Mouse (Mus musculus) adipocyte (in vitro differentiated cells): ENCODE measurements around the gene Lrrc38.
A peak's percentile ranks its signal among the peaks of the same experiment; 100 is the strongest.
"Not testable (repeated sequence)": the region's sequence is repeated elsewhere in the genome, so short reads cannot be mapped to it uniquely, and the experiment has no call there.

Experiments
- DNase-seq: peaks from one replicate; pipeline ENCODE4 v3.0.0-alpha.2; 2016; ENCODE audit warnings: low spot score

Gene Lrrc38

GRCm38 (mm10) chr4:143349484-143349906, at the start of gene Lrrc38:
Gene Lrrc38, plus strand, starts transcription at chr4:143349757.
- no peak for DNase-seq

- DNase-seq: no peak
Observed at GRCm38 (mm10) chr4:143300113-143300688, 49.4 kb upstream of the Lrrc38 start.

- no peak for DNase-seq
Observed at GRCm38 (mm10) chr4:143301042-143301441, 48.5 kb upstream of the Lrrc38 start.

- no peak for DNase-seq
Observed at GRCm38 (mm10) chr4:143301875-143302274, 47.7 kb upstream of the Lrrc38 start.

- no peak for DNase-seq
Observed at GRCm38 (mm10) chr4:143302279-143302890, 47.2 kb upstream of the Lrrc38 start.

- DNase-seq: no peak
Observed at GRCm38 (mm10) chr4:143305031-143305430, 44.5 kb upstream of the Lrrc38 start.

GRCm38 (mm10) chr4:143305987-143306772, 43.4 kb upstream of the Lrrc38 start:
- DNase-seq: no peak

GRCm38 (mm10) chr4:143311341-143311740, 38.2 kb upstream of the Lrrc38 start:
- DNase-seq: no peak

- no peak for DNase-seq
Observed at GRCm38 (mm10) chr4:143313299-143313698, 36.3 kb upstream of the Lrrc38 start.

- no peak for DNase-seq
Observed at GRCm38 (mm10) chr4:143324176-143324924, 25.2 kb upstream of the Lrrc38 start.

- DNase-seq: no peak
Observed at GRCm38 (mm10) chr4:143324925-143325624, 24.5 kb upstream of the Lrrc38 start.

GRCm38 (mm10) chr4:143325625-143325941, 24.0 kb upstream of the Lrrc38 start:
- DNase-seq: peak; percentile 53

- peak; percentile 4 for DNase-seq
Observed at GRCm38 (mm10) chr4:143330566-143330965, 19.0 kb upstream of the Lrrc38 start.

- no peak for DNase-seq
Observed at GRCm38 (mm10) chr4:143331787-143332186, 17.8 kb upstream of the Lrrc38 start.

- DNase-seq: no peak
Observed at GRCm38 (mm10) chr4:143334145-143334544, 15.4 kb upstream of the Lrrc38 start.

- DNase-seq: no peak
Observed at GRCm38 (mm10) chr4:143334995-143335394, 14.6 kb upstream of the Lrrc38 start.

- no peak for DNase-seq
Observed at GRCm38 (mm10) chr4:143336096-143336495, 13.5 kb upstream of the Lrrc38 start.

- no peak for DNase-seq
Observed at GRCm38 (mm10) chr4:143339808-143340207, 9.7 kb upstream of the Lrrc38 start.

GRCm38 (mm10) chr4:143341470-143341869, 8.1 kb upstream of the Lrrc38 start:
- no peak for DNase-seq

- not testable (repeated sequence) for DNase-seq
Observed at GRCm38 (mm10) chr4:143345491-143345890, 4.1 kb upstream of the Lrrc38 start.

GRCm38 (mm10) chr4:143348678-143349077, 879 bp upstream of the Lrrc38 start:
- no peak for DNase-seq
